Mouse (Mus musculus) lung, embryonic 16.5 days (tissue): Measurements from ENCODE around the gene Slc8b1. TPM values are rescaled to one million over a fixed set of nuclear protein-coding genes. Genes with fewer than 3 reads are reported as not detected.
A peak's percentile ranks its signal among the peaks of the same experiment; 100 is the strongest.

ENCODE experiments used
- ATAC-seq: fragments of 200-750 bp; cut with Nextera tagmentation; 2 replicates; pipeline ENCODE4 v1.8.0; 2017; ENCODE audit warnings: low read depth, mild to moderate bottlenecking, moderate library complexity
- H3K27ac ChIP-seq: fragments of 300-500 bp; sonication (generic); 2 replicates; pipeline ENCODE4 v1.5.1; 2014; ENCODE audit warnings: mild to moderate bottlenecking, control low read depth, low read length
- H3K27me3 ChIP-seq: fragments of 300-500 bp; sonication (generic); 2 replicates; pipeline ENCODE4 v1.6.1; 2014; ENCODE audit warnings: low read depth, low read length, mixed read lengths; ENCODE audit not compliant: control insufficient read depth, insufficient read depth
- H3K36me3 ChIP-seq: fragments of 300-500 bp; sonication (generic); 2 replicates; pipeline ENCODE4 v1.6.1; 2014; ENCODE audit warnings: low read length; ENCODE audit not compliant: control insufficient read depth, insufficient read depth
- H3K4me1 ChIP-seq: fragments of 300-500 bp; sonication (generic); replicated peaks from 2 replicates; pipeline ENCODE4 v1.6.1; 2014; ENCODE audit warnings: low read length, mixed read lengths; ENCODE audit not compliant: control insufficient read depth, insufficient read depth
- H3K4me2 ChIP-seq: fragments of 300-500 bp; sonication (generic); 2 replicates; pipeline ENCODE4 v1.6.1; 2014; ENCODE audit warnings: low read depth, low read length, control low read depth
- H3K4me3 ChIP-seq: fragments of 300-500 bp; sonication (generic); 2 replicates; pipeline ENCODE4 v1.5.1; 2014; ENCODE audit warnings: mild to moderate bottlenecking, low read length, control low read depth
- H3K9ac ChIP-seq: fragments of 300-500 bp; sonication (generic); 2 replicates; pipeline ENCODE4 v1.6.1; 2014; ENCODE audit warnings: low read length, control low read depth
- H3K9me3 ChIP-seq: fragments of 300-500 bp; sonication (generic); 2 replicates; pipeline ENCODE4 v1.6.1; 2016; ENCODE audit warnings: low read length; ENCODE audit not compliant: control insufficient read depth
- WGBS: fragments of 180-500 bp; shearing (Covaris S2); extraction: QIAGEN DNeasy Blood & Tissue Kit; methylation state at CpG from one replicate; pipeline ENCODE4 v1.1.7; 2014; 5-methylcytosine and 5-hydroxymethylcytosine counted together
- polyA plus RNA-seq: library from polyadenylated mRNA; unstranded; fragments of >200 nt; fragmentation: Nextera tagmentation; extraction: Ambion mirVana; gene quantifications from 2 replicates; pipeline ENCODE4 v1.2.1, GENCODE M21; 2015

The Slc8b1 gene
- polyA plus RNA-seq, 1 experiment from 2014 or later: 8.5 TPM

DNA sequence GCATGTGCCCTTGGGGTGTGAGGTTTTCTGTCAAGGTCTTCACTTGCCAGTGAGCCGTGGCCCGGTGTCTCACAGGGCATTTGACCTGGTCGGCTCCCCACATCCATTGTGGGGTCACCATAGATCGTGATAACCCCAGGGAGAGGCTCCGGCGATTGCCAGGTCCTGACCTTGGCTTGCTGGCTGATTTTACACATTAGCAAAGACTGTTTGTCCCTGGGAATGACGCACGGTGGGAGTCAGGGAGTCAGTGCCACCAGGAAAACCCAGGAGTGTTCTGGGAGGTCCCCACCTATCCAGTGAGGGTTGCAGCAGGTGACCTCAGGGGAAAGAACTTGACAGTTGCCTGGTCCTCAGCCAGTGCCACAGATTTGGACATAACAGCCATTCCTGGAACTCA lies 38.2 kb upstream of the Slc8b1 start, which contains the start of gene Sdsl:
Sdsl (minus strand) TSS at position 41 of the 400 bp plus-strand sequence.
- no peak within 1 kb of the TSS for H3K27ac ChIP-seq
- no peaks in the 10 kb centered on the region for H3K36me3 ChIP-seq
- no peaks in the 10 kb centered on the region; the same call in 1 of the 2 replicates for H3K27me3 ChIP-seq
- no peaks in the 10 kb centered on the region for H3K9me3 ChIP-seq
- H3K4me3 ChIP-seq: no peak within 1 kb of the TSS
- peaks cover 5% of the 10 kb centered on the region for H3K4me1 ChIP-seq
- WGBS: 56% methylated on average over 8 of the region's 8 CpGs
- H3K9ac ChIP-seq: no peak within 1 kb of the TSS
- no peak for ATAC-seq
- H3K4me2 ChIP-seq: no peak within 1 kb of the TSS

DNA sequence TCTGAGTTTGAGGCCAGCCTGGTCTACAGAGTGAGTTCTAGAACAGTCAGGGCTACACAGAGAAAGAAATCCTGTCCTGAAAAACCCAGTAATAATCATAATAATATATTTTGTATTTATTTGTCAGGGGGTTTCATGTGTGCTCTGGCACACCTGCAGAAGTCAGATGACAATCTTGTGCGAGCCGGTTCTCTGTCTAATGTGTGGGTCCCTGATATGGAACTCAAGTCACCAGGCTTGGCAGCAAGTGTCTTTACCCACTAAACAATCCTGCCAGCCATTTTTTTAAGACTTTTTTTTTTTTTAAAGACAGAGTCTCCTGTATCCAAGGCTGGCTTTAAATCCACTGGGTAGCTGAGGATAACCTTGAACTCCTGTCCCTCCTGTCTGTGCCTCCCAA lies 37.6 kb upstream of the Slc8b1 start:
- peaks cover 5% of the 10 kb centered on the region for H3K4me1 ChIP-seq
- no peak overlapping the region for H3K27ac ChIP-seq
- 74% methylated on average over 2 of the region's 2 CpGs for WGBS
- no peaks in the 10 kb centered on the region for H3K36me3 ChIP-seq
- H3K9me3 ChIP-seq: no peaks in the 10 kb centered on the region
- ATAC-seq: no peak
- no peak overlapping the region for H3K9ac ChIP-seq
- no peak overlapping the region for H3K4me3 ChIP-seq
- no peaks in the 10 kb centered on the region; the same call in 1 of the 2 replicates for H3K27me3 ChIP-seq
- H3K4me2 ChIP-seq: no peak overlapping the region

DNA sequence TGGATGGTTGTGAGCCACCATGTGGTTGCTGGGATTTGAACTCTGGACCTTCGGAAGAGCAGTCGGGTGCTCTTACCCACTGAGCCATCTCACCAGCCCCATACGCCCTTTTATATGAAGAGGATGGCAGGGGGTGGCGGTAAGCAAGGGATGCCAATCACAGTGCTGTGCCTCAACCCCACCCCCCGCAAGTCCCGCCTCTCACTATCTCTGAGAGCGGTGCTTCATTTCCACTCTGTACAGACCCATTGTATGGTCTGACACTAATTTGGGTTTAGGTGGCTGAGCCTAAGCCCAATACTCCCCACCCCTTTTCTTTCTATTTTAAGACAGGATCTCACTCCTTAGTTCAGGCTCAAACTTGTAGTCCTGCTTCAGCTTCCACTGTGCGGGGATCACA lies 35.1 kb upstream of the Slc8b1 start:
- no peaks in the 10 kb centered on the region for H3K36me3 ChIP-seq
- no peak overlapping the region for H3K27ac ChIP-seq
- peak overlapping the region; percentile 29; the same call in 1 of the 2 replicates for H3K4me2 ChIP-seq
- H3K4me3 ChIP-seq: no peak overlapping the region
- no peaks in the 10 kb centered on the region; the same call in 1 of the 2 replicates for H3K27me3 ChIP-seq
- peaks cover 5% of the 10 kb centered on the region for H3K4me1 ChIP-seq
- H3K9ac ChIP-seq: no peak overlapping the region
- no peaks in the 10 kb centered on the region for H3K9me3 ChIP-seq
- no peak for ATAC-seq
- 61% methylated on average over 8 of the region's 8 CpGs for WGBS

DNA sequence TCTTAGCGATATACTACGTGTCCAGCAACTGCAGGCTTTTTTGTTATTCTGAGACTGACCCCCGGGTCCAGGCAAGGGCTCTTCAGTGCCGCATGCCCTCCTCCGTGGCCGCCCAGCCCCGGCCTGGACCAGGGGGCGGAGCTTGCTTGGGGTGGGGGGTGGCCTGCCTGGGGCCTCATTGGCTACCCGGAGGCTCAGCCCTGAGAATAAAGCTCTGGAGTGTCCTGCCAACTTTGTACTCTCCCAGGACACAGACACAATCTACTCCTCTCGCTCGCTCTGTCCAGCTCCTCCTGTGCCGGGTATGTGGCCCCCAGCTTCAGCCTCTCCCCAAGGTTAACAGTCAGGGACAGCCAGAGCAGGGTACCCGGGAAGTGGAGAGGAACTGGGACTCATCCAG lies 34.7 kb upstream of the Slc8b1 start, which contains the start of gene Sds:
Sds (plus strand) TSS at position 231 of the 400 bp plus-strand sequence.
- 0 out of 2 replicates have a peak, but pooled peaks have one; percentile 15 for ATAC-seq
- Histone ChIP-seq H3K4me2 (peak within 1 kb of the TSS; percentile 29; the same call in 1 of the 2 replicates), H3K9ac (peak within 1 kb of the TSS; percentile 4; the same call in 1 of the 2 replicates), H3K9me3 (no peaks in the 10 kb centered on the region), H3K4me3 (no peak within 1 kb of the TSS), H3K4me1 (peaks cover 5% of the 10 kb centered on the region), H3K36me3 (no peaks in the 10 kb centered on the region), H3K27me3 (no peaks in the 10 kb centered on the region; the same call in 1 of the 2 replicates), H3K27ac (no peak within 1 kb of the TSS)
- 13% methylated on average over 13 of the region's 13 CpGs for WGBS

DNA sequence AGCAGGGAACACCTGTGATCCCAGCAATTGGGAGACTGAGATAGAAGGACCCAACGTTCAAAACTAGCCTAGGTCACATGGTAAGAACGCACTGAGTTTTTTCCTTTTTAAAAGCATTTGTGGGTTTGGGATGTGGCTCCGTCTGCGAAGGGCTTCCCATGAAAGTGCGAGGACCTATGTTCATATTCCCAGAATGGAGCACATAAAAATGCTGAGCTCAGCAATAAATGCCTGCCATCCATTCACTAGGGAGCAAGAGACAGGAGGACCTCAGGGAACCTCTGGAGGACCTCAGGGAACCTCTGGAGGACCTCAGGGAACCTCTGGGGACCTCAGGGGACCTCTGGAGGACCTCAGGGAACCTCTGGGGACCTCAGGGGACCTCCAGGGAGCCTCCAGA lies 33.0 kb upstream of the Slc8b1 start:
- no peaks in the 10 kb centered on the region for H3K9me3 ChIP-seq
- H3K27ac ChIP-seq: no peak overlapping the region
- peaks cover 5% of the 10 kb centered on the region for H3K4me1 ChIP-seq
- no peaks in the 10 kb centered on the region for H3K36me3 ChIP-seq
- no peak overlapping the region for H3K9ac ChIP-seq
- ATAC-seq: no peak
- no peaks in the 10 kb centered on the region; the same call in 1 of the 2 replicates for H3K27me3 ChIP-seq
- no peak overlapping the region for H3K4me2 ChIP-seq
- no peak overlapping the region for H3K4me3 ChIP-seq
- 87% methylated on average over 5 of the region's 5 CpGs for WGBS

DNA sequence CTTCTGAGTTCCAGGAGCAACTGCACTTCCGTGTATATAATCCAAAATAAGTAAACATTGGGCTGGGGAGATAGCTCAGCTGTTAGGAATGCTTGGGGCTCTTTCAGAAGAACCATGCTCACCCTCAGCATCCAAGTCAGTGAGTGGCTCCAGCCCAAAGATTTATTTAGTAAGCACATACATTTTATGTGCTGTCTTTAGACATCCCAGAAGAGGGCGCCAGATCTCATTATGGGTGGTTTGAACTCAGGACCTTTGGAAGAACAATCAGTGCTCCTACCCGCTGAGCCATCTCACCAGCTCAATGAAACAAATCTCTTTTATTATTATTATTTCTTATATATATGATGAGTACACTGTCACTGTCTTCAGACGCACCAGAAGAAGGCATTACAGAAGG lies 31.4 kb upstream of the Slc8b1 start:
- Histone ChIP-seq H3K36me3 (no peaks in the 10 kb centered on the region; the same call in 1 of the 2 replicates), H3K4me3 (no peak overlapping the region), H3K9ac (no peak overlapping the region), H3K27ac (no peak overlapping the region), H3K4me2 (no peak overlapping the region), H3K4me1 (peaks cover 5% of the 10 kb centered on the region), H3K27me3 (no peaks in the 10 kb centered on the region; the same call in 1 of the 2 replicates), H3K9me3 (no peaks in the 10 kb centered on the region)
- no peak for ATAC-seq
- WGBS: 60% methylated on average over 4 of the region's 4 CpGs

DNA sequence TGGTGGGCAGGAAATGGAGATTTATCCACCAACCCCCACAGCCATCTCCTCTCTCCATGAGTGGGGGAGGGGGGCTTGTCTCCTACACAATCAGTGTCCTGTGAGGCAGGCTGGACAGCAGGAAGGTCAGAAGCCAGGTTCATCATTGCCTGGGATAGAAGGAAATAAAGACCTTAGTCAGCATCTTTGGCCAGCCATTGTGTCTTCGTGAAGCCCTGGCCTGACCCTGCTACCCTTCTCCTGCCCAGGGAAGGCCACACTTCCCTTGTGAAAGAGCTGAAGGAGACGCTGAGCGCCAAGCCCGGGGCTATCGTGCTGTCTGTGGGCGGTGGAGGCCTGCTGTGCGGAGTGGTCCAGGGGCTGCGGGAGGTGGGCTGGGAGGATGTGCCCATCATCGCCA lies 29.8 kb upstream of the Slc8b1 start:
- Histone ChIP-seq H3K9ac (no peak overlapping the region), H3K4me3 (no peak overlapping the region), H3K27ac (no peak overlapping the region), H3K9me3 (no peaks in the 10 kb centered on the region), H3K27me3 (no peaks in the 10 kb centered on the region; the same call in 1 of the 2 replicates), H3K4me1 (peaks cover 4% of the 10 kb centered on the region), H3K4me2 (no peak overlapping the region), H3K36me3 (peaks cover 1% of the 10 kb centered on the region; the same call in 1 of the 2 replicates)
- 64% methylated on average over 9 of the region's 9 CpGs for WGBS
- no peak for ATAC-seq

DNA sequence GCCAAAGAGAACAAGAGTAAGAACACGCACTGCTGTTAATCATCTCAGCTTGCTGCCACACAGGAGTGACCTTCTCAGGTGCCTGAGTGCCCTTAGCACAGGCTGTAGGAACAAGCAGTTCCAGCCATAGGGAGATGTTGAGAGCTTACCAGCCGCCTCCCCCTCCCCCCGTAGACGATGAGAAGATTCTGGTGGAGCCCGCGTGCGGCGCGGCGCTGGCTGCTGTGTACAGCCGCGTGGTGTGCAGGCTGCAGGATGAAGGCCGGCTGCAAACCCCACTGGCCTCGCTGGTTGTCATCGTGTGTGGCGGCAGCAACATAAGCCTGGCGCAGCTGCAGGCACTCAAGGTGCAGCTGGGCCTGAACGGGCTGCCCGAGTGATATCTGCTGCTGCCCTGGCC lies 27.6 kb upstream of the Slc8b1 start:
- 71% methylated on average over 19 of the region's 19 CpGs for WGBS
- Histone ChIP-seq H3K4me1 (no peaks in the 10 kb centered on the region), H3K36me3 (peaks cover 11% of the 10 kb centered on the region; the same call in 1 of the 2 replicates), H3K9ac (no peak overlapping the region), H3K4me3 (no peak overlapping the region), H3K27ac (no peak overlapping the region), H3K9me3 (no peaks in the 10 kb centered on the region), H3K27me3 (no peaks in the 10 kb centered on the region), H3K4me2 (no peak overlapping the region)
- ATAC-seq: no peak

DNA sequence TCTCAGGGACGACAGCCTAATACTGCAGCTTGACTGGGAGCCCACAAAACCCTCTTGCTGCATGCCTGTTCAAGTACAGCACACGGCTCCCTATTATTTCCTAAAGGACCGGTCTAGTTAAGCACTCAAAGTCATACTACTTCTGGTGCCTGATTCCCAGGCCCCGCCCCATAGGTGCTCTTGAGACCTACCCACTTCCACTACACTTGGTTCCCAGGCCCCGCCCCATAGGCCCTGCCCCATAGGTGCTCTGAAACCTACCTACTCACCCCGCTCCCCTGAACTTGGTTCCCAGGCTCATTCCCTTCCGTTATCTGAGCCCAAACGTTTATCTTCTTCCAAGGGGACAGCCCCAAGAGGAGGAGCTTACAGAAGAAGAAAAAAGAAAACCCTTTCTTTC lies 23.1 kb upstream of the Slc8b1 start:
- no peak overlapping the region for H3K27ac ChIP-seq
- no peaks in the 10 kb centered on the region; the same call in 1 of the 2 replicates for H3K4me1 ChIP-seq
- H3K9me3 ChIP-seq: no peaks in the 10 kb centered on the region
- peaks cover 11% of the 10 kb centered on the region; the same call in 1 of the 2 replicates for H3K36me3 ChIP-seq
- no peaks in the 10 kb centered on the region for H3K27me3 ChIP-seq
- H3K4me2 ChIP-seq: no peak overlapping the region
- H3K4me3 ChIP-seq: no peak overlapping the region
- 65% methylated on average over 8 of the region's 8 CpGs for WGBS
- H3K9ac ChIP-seq: no peak overlapping the region
- 0 out of 2 replicates have a peak, but pooled peaks have one; percentile 44 for ATAC-seq
